Mouse (Mus musculus): ENCODE measurements at regions not wholly inside any gene's neighbourhood (a gene's known extent, or its start where the extent isn't known, plus 50 kb on each side); places are given as distances from the start of the nearest gene placed in this dataset.

DNA sequence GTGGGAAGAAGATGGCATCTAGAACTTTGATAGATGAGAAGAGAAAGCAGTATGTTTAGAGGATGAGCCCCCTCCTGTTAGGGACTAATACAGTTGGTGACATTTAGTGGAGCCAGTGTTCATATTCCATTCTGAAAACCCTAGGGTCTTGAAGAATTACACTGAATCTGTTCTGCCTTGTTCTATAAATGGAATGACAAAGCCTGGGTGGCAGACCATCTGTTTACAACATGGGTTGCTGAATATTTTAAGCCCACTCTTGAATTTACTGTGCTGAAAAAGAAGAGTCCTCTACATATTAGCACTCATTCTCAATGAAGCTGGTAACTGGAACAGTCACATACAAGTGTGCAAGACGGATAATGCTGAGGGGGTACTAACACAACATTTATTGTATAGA is 704.6 kb downstream of the Robo2 start:
- H3K27me3 ChIP-seq (ENCODE audit: control insufficient read depth, insufficient read depth, low read length): no peaks in the 10 kb centered on the region
- H3K4me1 ChIP-seq (ENCODE audit: control insufficient read depth, insufficient read depth, low read length): no peaks in the 10 kb centered on the region
- H3K4me3 ChIP-seq (ENCODE audit: low read depth, low read length): no peak overlapping the region
- H3K9me3 ChIP-seq (ENCODE audit: control insufficient read depth, low read length): no peaks in the 10 kb centered on the region
- no peak overlapping the region for H3K27ac ChIP-seq (replicated peaks; ENCODE audit: low read depth, low read length)
- H3K36me3 ChIP-seq (ENCODE audit: control insufficient read depth, insufficient read depth, low read length): no peaks in the 10 kb centered on the region
- H3K9ac ChIP-seq (ENCODE audit: low read length): no peak overlapping the region
- WGBS: 84% methylated on average over 1 of the region's 1 CpGs
- no peak for DNase-seq (ENCODE audit: low spot score)
- ATAC-seq (ENCODE audit: insufficient number of reproducible peaks, low FRiP score, low TSS enrichment, low read depth): no peak
- no peak overlapping the region for H3K4me2 ChIP-seq (ENCODE audit: low read depth, severe bottlenecking)

DNA sequence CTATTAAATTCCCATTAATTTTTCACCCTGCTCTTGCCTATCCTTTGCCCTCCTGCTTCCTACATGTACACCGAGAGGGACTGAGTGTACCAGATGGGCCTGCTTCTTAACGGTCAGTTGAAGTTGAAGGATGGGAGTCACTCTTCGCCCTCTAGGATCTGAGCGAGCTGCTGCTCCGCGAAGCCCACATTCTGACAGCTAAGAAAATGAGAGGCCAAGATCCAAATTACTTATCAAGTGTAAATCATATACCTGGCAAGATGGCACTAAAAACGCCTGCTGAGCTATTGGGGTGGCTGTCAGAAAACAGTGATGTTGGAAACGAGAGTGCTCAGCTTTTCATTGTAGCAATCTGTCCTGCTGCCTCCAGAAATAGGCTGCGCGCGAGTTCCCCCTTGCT is 722.4 kb downstream of the Robo2 start:
- H3K4me2 ChIP-seq (ENCODE audit: low read depth, severe bottlenecking): no peak overlapping the region
- no peak for ATAC-seq (ENCODE audit: insufficient number of reproducible peaks, low FRiP score, low TSS enrichment, low read depth)
- no peaks in the 10 kb centered on the region for H3K36me3 ChIP-seq (ENCODE audit: control insufficient read depth, insufficient read depth, low read length)
- DNase-seq (ENCODE audit: low spot score): no peak
- WGBS: 77% methylated on average over 11 of the region's 11 CpGs
- no peak overlapping the region for H3K4me3 ChIP-seq (ENCODE audit: low read depth, low read length)
- no peaks in the 10 kb centered on the region for H3K4me1 ChIP-seq (ENCODE audit: control insufficient read depth, insufficient read depth, low read length)
- no peak overlapping the region for H3K9ac ChIP-seq (ENCODE audit: low read length)
- no peaks in the 10 kb centered on the region for H3K9me3 ChIP-seq (ENCODE audit: control insufficient read depth, low read length)
- no peak overlapping the region for H3K27ac ChIP-seq (replicated peaks; ENCODE audit: low read depth, low read length)
- H3K27me3 ChIP-seq (ENCODE audit: control insufficient read depth, insufficient read depth, low read length): no peaks in the 10 kb centered on the region

DNA sequence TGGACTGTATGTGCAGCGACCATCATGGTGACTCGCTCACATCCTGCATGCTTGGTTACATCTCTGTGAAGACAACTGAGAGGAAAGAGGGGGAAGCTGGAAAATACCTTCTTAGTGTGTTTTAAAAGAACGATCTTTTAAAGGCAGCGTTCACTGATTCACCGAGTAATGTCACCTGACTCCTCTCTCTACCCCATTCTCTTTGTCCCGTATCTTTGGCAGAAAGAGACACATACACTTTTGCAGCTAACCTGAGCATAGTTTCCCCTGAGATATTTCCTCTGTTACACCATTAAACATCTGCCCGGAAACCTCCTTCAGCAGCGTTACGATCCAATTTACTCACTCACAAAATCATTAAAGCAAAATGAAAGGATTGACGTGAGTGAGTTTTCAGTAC is 731.8 kb downstream of the Robo2 start:
- no peak overlapping the region for H3K27ac ChIP-seq (replicated peaks; ENCODE audit: low read depth, low read length)
- no peak overlapping the region for H3K9ac ChIP-seq (ENCODE audit: low read length)
- H3K36me3 ChIP-seq (ENCODE audit: control insufficient read depth, insufficient read depth, low read length): no peaks in the 10 kb centered on the region
- no peak for DNase-seq (ENCODE audit: low spot score)
- H3K9me3 ChIP-seq (ENCODE audit: control insufficient read depth, low read length): no peaks in the 10 kb centered on the region
- no peak overlapping the region for H3K4me3 ChIP-seq (ENCODE audit: low read depth, low read length)
- H3K4me1 ChIP-seq (ENCODE audit: control insufficient read depth, insufficient read depth, low read length): no peaks in the 10 kb centered on the region
- whole genome bisulfite sequencing: 76% methylated on average over 10 of the region's 10 CpGs
- no peak for ATAC-seq (ENCODE audit: insufficient number of reproducible peaks, low FRiP score, low TSS enrichment, low read depth)
- H3K27me3 ChIP-seq (ENCODE audit: control insufficient read depth, insufficient read depth, low read length): no peaks in the 10 kb centered on the region
- no peak overlapping the region for H3K4me2 ChIP-seq (ENCODE audit: low read depth, severe bottlenecking)

DNA sequence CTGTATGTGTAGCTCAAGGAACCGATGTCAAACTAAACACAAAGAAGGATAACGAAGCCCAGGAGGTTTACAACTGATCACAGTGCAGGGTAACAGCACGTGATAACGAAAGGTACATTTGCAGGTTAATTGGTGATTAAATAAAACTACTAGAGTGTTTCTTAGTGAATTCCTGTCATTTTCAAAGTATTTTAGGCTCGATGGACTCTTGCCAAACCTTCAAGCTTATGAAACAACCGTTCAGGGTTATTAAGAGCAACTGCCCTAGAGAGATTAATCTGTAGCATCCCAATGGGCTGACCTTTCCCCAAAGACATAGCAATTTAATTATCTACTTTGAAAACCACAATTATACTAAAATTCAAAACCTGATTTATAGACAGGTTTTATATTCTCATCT is 741.1 kb downstream of the Robo2 start:
- no peak overlapping the region for H3K9ac ChIP-seq (ENCODE audit: low read length)

DNA sequence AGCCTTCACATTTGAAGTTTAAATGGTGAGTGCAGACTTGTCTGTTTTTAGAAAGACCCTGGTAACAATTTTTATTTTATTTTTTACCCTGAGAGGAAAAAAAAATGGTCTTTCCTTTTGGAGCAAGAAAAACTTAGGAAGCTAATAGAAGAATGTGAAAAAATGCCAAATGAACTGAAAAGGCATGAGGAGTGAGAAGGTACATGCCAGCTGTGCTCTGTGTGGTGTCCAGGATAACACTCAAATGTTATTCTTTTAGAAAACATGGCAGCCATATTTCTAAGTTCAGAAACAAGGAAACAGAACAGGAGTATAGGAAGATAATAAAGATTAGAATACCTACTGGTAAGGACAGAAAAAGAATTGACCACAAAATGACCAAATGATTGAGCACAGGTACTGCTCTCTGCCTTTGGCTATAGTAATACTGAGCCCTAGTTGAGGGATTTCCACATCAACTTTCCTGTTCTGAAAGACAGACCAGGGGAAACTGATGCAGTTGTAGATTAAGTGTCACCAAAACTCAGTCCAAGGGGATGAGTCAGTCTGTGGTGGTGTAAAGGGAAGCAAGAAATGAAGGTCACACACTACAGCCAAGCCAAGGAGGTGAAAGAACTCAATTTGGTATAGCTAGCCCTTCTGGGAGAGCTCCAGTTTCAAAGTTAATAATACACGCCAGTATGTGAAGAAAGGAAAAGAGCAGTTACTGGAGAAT is 758.5 kb downstream of the Robo2 start:
- H3K27me3 ChIP-seq (ENCODE audit: control insufficient read depth, insufficient read depth, low read length): no peaks in the 10 kb centered on the region
- H3K4me2 ChIP-seq (ENCODE audit: low read depth, severe bottlenecking): no peak overlapping the region
- no peak for ATAC-seq (ENCODE audit: insufficient number of reproducible peaks, low FRiP score, low TSS enrichment, low read depth)
- no peaks in the 10 kb centered on the region for H3K4me1 ChIP-seq (ENCODE audit: control insufficient read depth, insufficient read depth, low read length)
- no peak overlapping the region for H3K4me3 ChIP-seq (ENCODE audit: low read depth, low read length)
- 87% methylated on average over 1 of the region's 1 CpGs for WGBS
- H3K9me3 ChIP-seq (ENCODE audit: control insufficient read depth, low read length): no peaks in the 10 kb centered on the region
- H3K9ac ChIP-seq (ENCODE audit: low read length): no peak overlapping the region
- no peak for DNase-seq (ENCODE audit: low spot score)
- no peaks in the 10 kb centered on the region for H3K36me3 ChIP-seq (ENCODE audit: control insufficient read depth, insufficient read depth, low read length)
- no peak overlapping the region for H3K27ac ChIP-seq (replicated peaks; ENCODE audit: low read depth, low read length)

More for the DNA sequence above, 741.1 kb downstream of the Robo2 start:
- no peaks in the 10 kb centered on the region for H3K9me3 ChIP-seq (ENCODE audit: control insufficient read depth, low read length)
- no peak for ATAC-seq (ENCODE audit: insufficient number of reproducible peaks, low FRiP score, low TSS enrichment, low read depth)
- no peaks in the 10 kb centered on the region for H3K36me3 ChIP-seq (ENCODE audit: control insufficient read depth, insufficient read depth, low read length)
- H3K4me3 ChIP-seq (ENCODE audit: low read depth, low read length): no peak overlapping the region
- H3K4me1 ChIP-seq (ENCODE audit: control insufficient read depth, insufficient read depth, low read length): no peaks in the 10 kb centered on the region
- H3K4me2 ChIP-seq (ENCODE audit: low read depth, severe bottlenecking): no peak overlapping the region
- H3K27me3 ChIP-seq (ENCODE audit: control insufficient read depth, insufficient read depth, low read length): no peaks in the 10 kb centered on the region
- WGBS: 52% methylated on average over 6 of the region's 6 CpGs
- no peak for DNase-seq (ENCODE audit: low spot score)
- no peak overlapping the region for H3K27ac ChIP-seq (replicated peaks; ENCODE audit: low read depth, low read length)

DNA sequence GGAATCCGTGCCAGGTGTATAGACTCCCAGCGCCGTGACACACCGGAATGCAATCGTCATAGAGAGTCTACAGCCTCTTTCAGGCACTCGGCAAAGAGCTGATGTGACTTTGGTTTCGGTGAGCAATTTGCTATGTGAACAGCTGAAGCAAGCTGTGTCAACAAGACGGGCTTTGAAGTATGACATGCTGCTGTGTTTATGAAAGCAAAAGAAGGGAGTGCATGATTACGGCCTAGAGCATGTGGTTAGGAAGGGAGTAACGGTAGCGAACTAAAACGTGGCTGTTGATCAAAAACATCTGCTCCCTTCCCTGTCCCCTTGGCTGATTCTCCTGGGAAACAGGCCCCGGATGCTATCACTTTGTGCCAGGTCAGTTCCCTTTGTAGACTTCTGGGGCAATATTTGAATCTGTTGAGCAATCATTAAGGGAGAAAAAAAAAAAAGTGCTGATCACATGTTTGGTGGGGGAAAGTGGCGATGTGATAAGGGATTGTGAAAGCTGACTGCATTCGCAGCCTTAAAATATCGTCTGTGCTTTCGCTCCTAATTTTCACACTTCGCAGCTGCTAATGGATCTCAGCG is 764.3 kb downstream of the Robo2 start:
- Histone ChIP-seq H3K27ac (replicated peaks; ENCODE audit: low read depth, low read length) (no peak overlapping the region), H3K9ac (ENCODE audit: low read length) (no peak overlapping the region), H3K27me3 (ENCODE audit: control insufficient read depth, insufficient read depth, low read length) (no peaks in the 10 kb centered on the region), H3K4me1 (ENCODE audit: control insufficient read depth, insufficient read depth, low read length) (peaks cover 6% of the 10 kb centered on the region), H3K36me3 (ENCODE audit: control insufficient read depth, insufficient read depth, low read length) (no peaks in the 10 kb centered on the region), H3K4me2 (ENCODE audit: low read depth, severe bottlenecking) (0 out of 2 replicates have a peak overlapping the region, but pooled peaks have one; percentile 26), H3K9me3 (ENCODE audit: control insufficient read depth, low read length) (no peaks in the 10 kb centered on the region), H3K4me3 (ENCODE audit: low read depth, low read length) (no peak overlapping the region)
- WGBS: 37% methylated on average over 19 of the region's 19 CpGs
- ATAC-seq (ENCODE audit: insufficient number of reproducible peaks, low FRiP score, low TSS enrichment, low read depth): no peak; the same call in 1 of the 2 replicates
- peak; percentile 68 for DNase-seq (ENCODE audit: low spot score)

DNA sequence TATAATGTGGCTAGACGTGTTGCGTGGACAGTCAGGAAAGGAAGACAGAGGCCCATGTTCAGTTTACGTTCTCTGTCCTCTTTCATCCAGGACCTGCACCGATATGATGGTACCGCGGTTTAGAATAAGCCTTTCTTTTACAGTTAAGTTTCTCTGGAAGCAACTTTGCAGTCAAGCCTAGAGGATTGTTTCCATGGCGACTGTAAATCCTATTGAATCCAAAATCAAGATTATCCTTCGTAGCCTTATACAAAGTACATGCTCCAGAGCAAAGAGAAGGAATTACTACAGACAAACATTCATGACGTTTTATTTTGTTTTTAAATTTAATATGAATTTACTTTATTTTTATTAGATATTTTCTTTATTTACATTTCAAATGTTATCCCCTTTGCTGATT is 798.6 kb downstream of the Robo2 start:
- Histone ChIP-seq H3K4me3 (ENCODE audit: low read depth, low read length) (no peak overlapping the region), H3K4me1 (ENCODE audit: control insufficient read depth, insufficient read depth, low read length) (no peaks in the 10 kb centered on the region), H3K9me3 (ENCODE audit: control insufficient read depth, low read length) (no peaks in the 10 kb centered on the region), H3K27ac (replicated peaks; ENCODE audit: low read depth, low read length) (no peak overlapping the region), H3K27me3 (ENCODE audit: control insufficient read depth, insufficient read depth, low read length) (no peaks in the 10 kb centered on the region), H3K36me3 (ENCODE audit: control insufficient read depth, insufficient read depth, low read length) (no peaks in the 10 kb centered on the region), H3K4me2 (ENCODE audit: low read depth, severe bottlenecking) (no peak overlapping the region), H3K9ac (ENCODE audit: low read length) (no peak overlapping the region)
- DNase-seq (ENCODE audit: low spot score): no peak
- no peak for ATAC-seq (ENCODE audit: insufficient number of reproducible peaks, low FRiP score, low TSS enrichment, low read depth)
- 93% methylated on average over 9 of the region's 9 CpGs for WGBS

DNA sequence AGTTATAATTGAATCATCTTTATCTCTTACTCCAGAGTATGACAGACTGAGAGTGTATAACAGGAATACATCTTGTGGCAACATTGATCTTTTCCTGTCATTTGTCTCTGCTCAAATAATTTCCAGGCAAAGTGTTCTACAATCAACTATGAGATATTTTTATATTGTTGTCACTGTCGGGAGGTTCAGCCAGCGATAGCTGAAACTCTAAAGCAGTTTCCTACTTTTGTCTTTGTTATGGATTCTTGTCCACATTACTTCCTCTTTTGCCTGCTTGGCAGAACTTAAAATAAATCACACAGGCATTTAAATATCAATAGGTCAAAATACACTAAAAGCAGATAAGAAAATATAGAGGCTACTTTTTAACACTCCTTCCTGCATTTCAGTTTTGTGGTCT is 820.2 kb downstream of the Robo2 start:
- no peak overlapping the region for H3K4me2 ChIP-seq (ENCODE audit: low read depth, severe bottlenecking)
- H3K27ac ChIP-seq (replicated peaks; ENCODE audit: low read depth, low read length): no peak overlapping the region
- H3K36me3 ChIP-seq (ENCODE audit: control insufficient read depth, insufficient read depth, low read length): no peaks in the 10 kb centered on the region
- H3K27me3 ChIP-seq (ENCODE audit: control insufficient read depth, insufficient read depth, low read length): no peaks in the 10 kb centered on the region
- 81% methylated on average over 2 of the region's 2 CpGs for WGBS
- ATAC-seq (ENCODE audit: insufficient number of reproducible peaks, low FRiP score, low TSS enrichment, low read depth) (no peak), DNase-seq (ENCODE audit: low spot score) (no peak)
- no peaks in the 10 kb centered on the region for H3K4me1 ChIP-seq (ENCODE audit: control insufficient read depth, insufficient read depth, low read length)
- H3K4me3 ChIP-seq (ENCODE audit: low read depth, low read length): no peak overlapping the region
- H3K9me3 ChIP-seq (ENCODE audit: control insufficient read depth, low read length): no peaks in the 10 kb centered on the region
- H3K9ac ChIP-seq (ENCODE audit: low read length): no peak overlapping the region

DNA sequence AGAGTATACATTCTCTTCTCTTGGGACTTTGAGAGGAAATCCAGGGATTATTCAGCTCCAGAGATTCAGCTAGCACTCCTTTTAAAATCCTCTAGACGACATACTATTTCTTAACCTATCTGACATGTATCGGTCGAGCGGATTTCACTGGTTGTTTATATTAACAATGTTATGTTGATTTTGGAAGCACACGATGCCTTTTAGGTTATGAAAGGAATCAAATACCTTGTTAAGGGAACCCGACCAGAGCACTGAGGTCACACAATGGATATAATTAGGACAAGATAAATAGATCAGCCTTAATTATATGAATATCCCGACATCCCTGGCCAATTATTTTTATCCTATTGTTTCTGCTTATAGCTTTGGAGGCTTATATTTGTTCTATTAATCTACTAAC is 850.4 kb downstream of the Robo2 start:
- no peak overlapping the region for H3K27ac ChIP-seq (replicated peaks; ENCODE audit: low read depth, low read length)
- H3K27me3 ChIP-seq (ENCODE audit: control insufficient read depth, insufficient read depth, low read length): no peaks in the 10 kb centered on the region
- no peak overlapping the region for H3K4me2 ChIP-seq (ENCODE audit: low read depth, severe bottlenecking)
- no peaks in the 10 kb centered on the region for H3K4me1 ChIP-seq (ENCODE audit: control insufficient read depth, insufficient read depth, low read length)
- H3K9ac ChIP-seq (ENCODE audit: low read length): no peak overlapping the region
- H3K36me3 ChIP-seq (ENCODE audit: control insufficient read depth, insufficient read depth, low read length): no peaks in the 10 kb centered on the region
- H3K4me3 ChIP-seq (ENCODE audit: low read depth, low read length): no peak overlapping the region
- no peaks in the 10 kb centered on the region for H3K9me3 ChIP-seq (ENCODE audit: control insufficient read depth, low read length)
- ATAC-seq (ENCODE audit: insufficient number of reproducible peaks, low FRiP score, low TSS enrichment, low read depth) (no peak), DNase-seq (ENCODE audit: low spot score) (no peak)
- 91% methylated on average over 7 of the region's 7 CpGs for WGBS

All from limb, embryonic 11.5 days (tissue).